Mouse (Mus musculus) hindbrain, embryonic 12.5 days (tissue): Measurements from ENCODE around the gene Zkscan16. TPM values are rescaled to one million over a fixed set of nuclear protein-coding genes. Genes with fewer than 3 reads are reported as not detected.
A peak's percentile ranks its signal among the peaks of the same experiment; 100 is the strongest.

Source experiments
- ATAC-seq: fragments of 200-750 bp; cut with Nextera tagmentation; 2 replicates; pipeline ENCODE4 v1.8.0; 2017; ENCODE audit warnings: moderate TSS enrichment; ENCODE audit not compliant: low FRiP score
- H3K27ac ChIP-seq: fragments of 300-500 bp; sonication (generic); 2 replicates; pipeline ENCODE4 v1.5.1; 2016; ENCODE audit warnings: mild to moderate bottlenecking
- H3K27me3 ChIP-seq: fragments of 300-500 bp; sonication (generic); 2 replicates; pipeline ENCODE4 v1.6.1; 2016; ENCODE audit warnings: mild to moderate bottlenecking
- H3K36me3 ChIP-seq: fragments of 300-500 bp; sonication (generic); 2 replicates; pipeline ENCODE4 v1.6.1; 2016; ENCODE audit warnings: mild to moderate bottlenecking
- H3K4me1 ChIP-seq: fragments of 300-500 bp; sonication (generic); 2 replicates; pipeline ENCODE4 v1.6.1; 2016
- H3K4me2 ChIP-seq: fragments of 300-500 bp; sonication (generic); replicated peaks from 2 replicates; pipeline ENCODE4 v1.6.1; 2016; ENCODE audit warnings: mild to moderate bottlenecking
- H3K4me3 ChIP-seq: fragments of 300-500 bp; sonication (generic); 2 replicates; pipeline ENCODE4 v1.5.1; 2016; ENCODE audit warnings: mild to moderate bottlenecking
- H3K9ac ChIP-seq: fragments of 300-500 bp; sonication (generic); 2 replicates; pipeline ENCODE4 v1.6.1; 2016; ENCODE audit warnings: mild to moderate bottlenecking, moderate library complexity
- H3K9me3 ChIP-seq: fragments of 300-500 bp; sonication (generic); replicated peaks from 2 replicates; pipeline ENCODE4 v1.6.1; 2016; ENCODE audit warnings: mild to moderate bottlenecking
- WGBS: fragments of 180-500 bp; shearing (Covaris S2); methylation state at CpG from one replicate; pipeline ENCODE4 v1.1.7; 2016; 5-methylcytosine and 5-hydroxymethylcytosine counted together
- polyA plus RNA-seq: library from polyadenylated mRNA; unstranded; fragments of >200 nt; fragmentation: Nextera tagmentation; extraction: Ambion mirVana; gene quantifications from 2 replicates; pipeline ENCODE4 v1.2.1, GENCODE M21; 2016

The Zkscan16 gene
- polyA plus RNA-seq, 1 experiment from 2014 or later = 1.1 TPM

GRCm38 (mm10) chr4:58944695-58945094 is 1.3 kb downstream of the Zkscan16 start:
- no peaks in the 10 kb centered on the region for H3K27me3 ChIP-seq
- H3K4me3 ChIP-seq = no peak overlapping the region
- 66% methylated on average over 5 of the region's 5 CpGs for WGBS
- ATAC-seq = no peak
- peaks cover 11% of the 10 kb centered on the region for H3K4me1 ChIP-seq
- H3K36me3 ChIP-seq = no peaks in the 10 kb centered on the region
- H3K4me2 ChIP-seq = peak overlapping the region; percentile 87; the same call in 1 of the 2 replicates
- no peaks in the 10 kb centered on the region for H3K9me3 ChIP-seq
- no peak overlapping the region for H3K9ac ChIP-seq
- H3K27ac ChIP-seq = no peak overlapping the region

DNA sequence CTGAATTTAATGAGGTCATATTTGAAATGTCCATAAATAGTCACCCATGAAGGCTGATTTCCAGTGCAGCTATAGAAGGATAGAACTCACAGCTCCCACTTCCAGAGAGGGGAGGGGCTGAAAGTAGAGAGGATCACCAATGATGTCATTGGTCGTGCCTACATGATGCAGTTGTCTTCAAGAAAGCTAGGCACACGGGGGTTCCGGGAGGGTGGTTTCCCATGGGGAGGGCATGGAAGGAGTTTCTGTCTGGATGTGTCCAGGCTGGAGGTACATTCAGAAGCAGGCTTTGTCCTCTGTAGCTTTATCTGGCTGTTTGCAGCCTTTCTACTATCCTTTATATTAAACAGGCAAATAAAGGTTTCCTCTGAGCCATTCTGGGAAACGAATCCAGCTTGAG is 5.0 kb downstream of the Zkscan16 start:
- Histone ChIP-seq H3K36me3 (no peaks in the 10 kb centered on the region), H3K4me3 (no peak overlapping the region), H3K9ac (no peak overlapping the region), H3K4me1 (peaks cover 6% of the 10 kb centered on the region; the same call in 1 of the 2 replicates), H3K27me3 (no peaks in the 10 kb centered on the region), H3K9me3 (no peaks in the 10 kb centered on the region), H3K27ac (no peak overlapping the region), H3K4me2 (no peak overlapping the region)
- ATAC-seq = no peak
- WGBS = 81% methylated on average over 4 of the region's 4 CpGs

DNA sequence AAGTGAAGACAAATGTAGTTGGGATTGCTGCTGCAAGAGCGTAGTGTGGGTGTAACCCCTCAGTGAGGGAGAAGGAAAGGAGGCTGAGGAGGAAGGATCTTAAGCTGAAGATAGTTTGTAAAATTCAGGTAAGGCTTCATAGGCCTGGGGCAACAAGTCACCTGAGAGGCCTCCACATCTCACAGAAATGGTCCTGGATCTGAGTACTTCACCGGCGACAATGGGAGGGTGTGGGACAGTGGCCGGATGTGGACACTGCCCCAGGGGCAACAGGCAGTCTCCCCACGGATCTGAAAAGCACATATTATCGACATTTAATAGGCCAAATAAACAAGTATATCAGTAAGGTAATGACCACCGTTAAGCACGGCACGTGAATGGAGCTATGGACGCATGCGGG is 9.2 kb downstream of the Zkscan16 start:
- no peak for ATAC-seq
- Histone ChIP-seq H3K4me3 (no peak overlapping the region), H3K9ac (no peak overlapping the region), H3K4me1 (no peaks in the 10 kb centered on the region), H3K4me2 (no peak overlapping the region), H3K36me3 (peaks cover 11% of the 10 kb centered on the region), H3K27me3 (no peaks in the 10 kb centered on the region), H3K9me3 (no peaks in the 10 kb centered on the region), H3K27ac (no peak overlapping the region)
- 92% methylated on average over 11 of the region's 11 CpGs for WGBS

DNA sequence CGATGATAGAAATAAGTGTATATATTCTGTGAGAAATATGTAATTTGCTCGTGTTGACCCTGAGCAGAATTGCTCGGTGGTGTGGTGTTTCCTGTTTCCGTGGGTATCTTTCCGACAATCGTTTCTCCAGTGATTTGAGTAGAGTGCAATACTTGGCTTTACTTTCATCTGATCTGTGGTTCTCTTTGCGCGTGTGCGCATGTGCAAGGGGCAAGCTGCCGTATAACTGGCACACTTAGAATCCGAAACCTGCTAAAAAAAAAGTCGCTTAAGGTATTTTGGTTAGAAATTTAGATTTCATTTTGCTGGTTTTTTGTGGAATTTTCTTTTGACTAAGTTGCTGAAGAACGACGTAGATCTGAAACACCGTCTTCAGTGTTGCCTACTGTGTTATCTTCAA is 18.3 kb downstream of the Zkscan16 start:
- Histone ChIP-seq H3K4me3 (no peak overlapping the region), H3K4me1 (no peaks in the 10 kb centered on the region), H3K4me2 (no peak overlapping the region), H3K9ac (no peak overlapping the region), H3K36me3 (peaks cover 7% of the 10 kb centered on the region), H3K27me3 (no peaks in the 10 kb centered on the region), H3K27ac (no peak overlapping the region), H3K9me3 (no peaks in the 10 kb centered on the region)
- 91% methylated on average over 15 of the region's 15 CpGs for WGBS
- no peak for ATAC-seq

- Histone ChIP-seq H3K4me2 (no peak overlapping the region), H3K4me3 (no peak overlapping the region), H3K9me3 (no peaks in the 10 kb centered on the region), H3K4me1 (no peaks in the 10 kb centered on the region), H3K9ac (no peak overlapping the region), H3K36me3 (no peaks in the 10 kb centered on the region), H3K27ac (no peak overlapping the region), H3K27me3 (no peaks in the 10 kb centered on the region)
- ATAC-seq = no peak
- 95% methylated on average over 4 of the region's 4 CpGs for WGBS
Measured at GRCm38 (mm10) chr4:58963271-58963670, 19.8 kb downstream of the Zkscan16 start.

GRCm38 (mm10) chr4:58965136-58965535 is 21.7 kb downstream of the Zkscan16 start:
- no peaks in the 10 kb centered on the region for H3K27me3 ChIP-seq
- no peak overlapping the region for H3K4me2 ChIP-seq
- no peaks in the 10 kb centered on the region for H3K4me1 ChIP-seq
- WGBS = 90% methylated on average over 1 of the region's 1 CpGs
- H3K4me3 ChIP-seq = no peak overlapping the region
- ATAC-seq = no peak
- H3K27ac ChIP-seq = no peak overlapping the region
- no peak overlapping the region for H3K9ac ChIP-seq
- no peaks in the 10 kb centered on the region for H3K36me3 ChIP-seq
- H3K9me3 ChIP-seq = no peaks in the 10 kb centered on the region

DNA sequence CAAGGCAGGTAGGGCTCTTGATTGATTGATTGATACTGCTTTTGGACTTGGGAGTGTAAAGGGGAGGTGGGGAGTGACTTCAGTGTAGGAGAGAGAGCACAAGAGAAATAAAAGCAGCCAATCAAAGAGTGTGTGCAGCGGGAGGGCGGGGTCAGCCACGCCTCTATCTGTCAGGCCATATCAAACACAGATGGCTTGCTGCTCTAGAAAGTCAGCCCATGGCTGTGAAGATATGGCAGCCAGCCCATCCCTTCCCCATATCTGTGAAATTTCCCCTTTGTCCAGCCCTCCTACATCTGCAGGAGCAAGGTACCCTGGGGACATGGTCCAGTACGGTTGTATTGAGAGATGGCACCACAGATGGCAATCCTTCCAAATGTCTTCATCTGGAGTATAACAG is 27.2 kb downstream of the Zkscan16 start:
- WGBS = 78% methylated on average over 4 of the region's 4 CpGs
- no peak overlapping the region for H3K4me3 ChIP-seq
- no peaks in the 10 kb centered on the region for H3K9me3 ChIP-seq
- H3K4me1 ChIP-seq = no peaks in the 10 kb centered on the region; the same call in 1 of the 2 replicates
- no peak overlapping the region for H3K9ac ChIP-seq
- H3K27me3 ChIP-seq = no peaks in the 10 kb centered on the region
- H3K36me3 ChIP-seq = no peaks in the 10 kb centered on the region
- 0 out of 2 replicates have a peak, but pooled peaks have one; percentile 22 for ATAC-seq
- no peak overlapping the region for H3K4me2 ChIP-seq
- no peak overlapping the region for H3K27ac ChIP-seq

DNA sequence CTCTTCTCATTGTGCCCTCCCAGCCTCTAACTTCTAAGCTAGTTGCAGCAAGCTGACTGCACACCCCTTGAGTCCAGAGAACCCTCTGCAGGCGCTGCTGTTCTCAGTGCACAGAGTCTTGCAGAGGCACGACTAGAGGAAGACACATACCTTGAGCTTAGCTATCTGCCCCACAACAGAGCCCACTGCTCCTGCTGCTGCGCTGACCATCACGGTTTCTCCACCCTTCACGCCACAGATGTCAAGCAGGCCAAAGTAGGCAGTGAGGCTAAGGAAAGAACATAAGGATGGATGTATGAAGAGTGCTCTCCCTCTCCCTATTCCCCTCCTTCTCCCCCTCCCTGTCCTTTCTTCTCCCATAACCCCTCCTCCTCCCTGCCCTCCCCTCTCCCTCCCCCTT is 32.3 kb downstream of the Zkscan16 start:
- Histone ChIP-seq H3K4me1 (no peaks in the 10 kb centered on the region; the same call in 1 of the 2 replicates), H3K4me2 (no peak overlapping the region), H3K4me3 (no peak overlapping the region), H3K27ac (no peak overlapping the region), H3K36me3 (no peaks in the 10 kb centered on the region), H3K27me3 (no peaks in the 10 kb centered on the region), H3K9me3 (no peaks in the 10 kb centered on the region), H3K9ac (no peak overlapping the region)
- 81% methylated on average over 5 of the region's 5 CpGs for WGBS
- ATAC-seq = no peak

DNA sequence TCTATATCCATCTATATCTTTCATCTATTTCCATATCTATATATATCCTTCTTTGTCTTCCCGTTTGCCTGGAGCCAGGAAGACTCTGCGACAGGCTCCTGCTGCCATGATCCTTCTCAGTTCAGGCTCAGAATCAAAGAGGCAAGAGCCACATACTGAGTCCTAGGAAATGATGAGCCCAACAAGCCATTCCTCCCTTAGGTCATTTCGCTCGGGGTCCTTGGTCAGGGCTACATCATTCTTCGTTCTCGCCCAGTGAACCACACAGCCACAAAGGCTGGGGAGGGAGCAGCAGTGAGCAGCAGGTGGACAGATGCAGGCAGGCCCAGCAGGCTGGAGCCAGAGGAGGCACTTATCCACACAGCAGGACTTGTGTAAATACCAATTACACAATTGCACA is 38.0 kb downstream of the Zkscan16 start:
- WGBS = 80% methylated on average over 6 of the region's 6 CpGs
- H3K27ac ChIP-seq = no peak overlapping the region
- no peaks in the 10 kb centered on the region for H3K27me3 ChIP-seq

DNA sequence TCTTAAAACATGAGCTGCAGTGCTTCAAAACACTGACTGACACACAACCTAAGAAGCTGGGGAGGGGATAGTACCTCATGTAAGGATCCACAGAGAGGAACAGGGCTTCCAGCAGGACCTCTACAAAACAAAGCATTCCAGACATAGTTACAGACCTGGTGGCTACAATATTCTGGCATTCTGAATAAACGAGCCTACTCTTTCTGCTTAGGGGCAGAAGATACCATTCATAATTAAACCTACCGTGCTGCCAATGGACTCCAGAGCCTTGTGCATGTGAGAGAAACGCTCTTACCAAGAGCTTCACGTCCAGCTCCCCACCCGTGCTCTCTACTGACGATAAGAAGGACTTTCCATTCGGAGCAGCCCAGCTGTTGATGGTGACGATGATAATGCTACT is 39.4 kb downstream of the Zkscan16 start:
- Histone ChIP-seq H3K27me3 (no peaks in the 10 kb centered on the region; the same call in 1 of the 2 replicates), H3K27ac (no peak overlapping the region), H3K4me1 (peaks cover 6% of the 10 kb centered on the region), H3K36me3 (no peaks in the 10 kb centered on the region), H3K9ac (no peak overlapping the region), H3K9me3 (no peaks in the 10 kb centered on the region), H3K4me2 (no peak overlapping the region), H3K4me3 (no peak overlapping the region)
- no peak for ATAC-seq
- 89% methylated on average over 8 of the region's 8 CpGs for WGBS

More for the DNA sequence above, 38.0 kb downstream of the Zkscan16 start:
- ATAC-seq = no peak
- Histone ChIP-seq H3K9ac (no peak overlapping the region), H3K4me1 (peaks cover 2% of the 10 kb centered on the region; the same call in 1 of the 2 replicates), H3K4me3 (no peak overlapping the region), H3K36me3 (no peaks in the 10 kb centered on the region), H3K4me2 (no peak overlapping the region), H3K9me3 (no peaks in the 10 kb centered on the region)

DNA sequence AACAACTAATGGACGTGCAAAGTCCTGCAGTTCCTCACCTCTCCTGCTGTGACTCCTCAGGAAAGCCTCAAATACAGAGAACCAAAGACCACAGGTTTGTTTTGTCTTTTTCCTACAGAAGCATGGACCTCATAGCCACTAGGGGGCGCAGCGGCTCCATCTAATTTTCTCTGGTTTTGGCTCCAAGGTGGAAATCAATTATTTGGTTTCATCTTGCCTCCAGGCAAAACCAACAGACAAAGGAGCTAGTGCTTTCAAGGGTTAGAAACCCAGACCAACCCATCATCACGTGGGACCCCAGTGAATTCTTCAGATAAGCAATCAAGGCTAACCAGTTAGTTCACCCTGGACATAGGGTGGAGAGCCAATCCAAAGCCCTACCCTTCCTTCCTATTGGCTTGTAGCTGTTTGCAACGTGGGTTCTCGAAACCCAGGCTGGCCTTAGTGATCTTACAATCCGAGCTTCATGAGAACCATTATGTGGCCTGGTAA is 41.8 kb downstream of the Zkscan16 start:
- H3K4me3 ChIP-seq = no peak overlapping the region
- WGBS = 25% methylated on average over 7 of the region's 7 CpGs
- H3K4me2 ChIP-seq = no peak overlapping the region
- peaks cover 6% of the 10 kb centered on the region for H3K4me1 ChIP-seq
- no peaks in the 10 kb centered on the region for H3K9me3 ChIP-seq
- no peak overlapping the region for H3K27ac ChIP-seq
- no peak for ATAC-seq
- H3K9ac ChIP-seq = no peak overlapping the region
- no peaks in the 10 kb centered on the region for H3K36me3 ChIP-seq
- no peaks in the 10 kb centered on the region; the same call in 1 of the 2 replicates for H3K27me3 ChIP-seq

GRCm38 (mm10) chr4:58986540-58987190 is 43.2 kb downstream of the Zkscan16 start, which contains the start of gene Ptgr1:
TSS of gene Ptgr1 (minus strand) at chr4:58987119.
- no peak within 1 kb of the TSS for H3K27ac ChIP-seq
- peak within 1 kb of the TSS; percentile 54 for H3K4me3 ChIP-seq
- under 1% methylated on average over 28 of the region's 28 CpGs for WGBS
- peak within 1 kb of the TSS; percentile 86 for H3K4me2 ChIP-seq
- ATAC-seq = peak; percentile 71
- H3K9me3 ChIP-seq = no peaks in the 10 kb centered on the region
- no peaks in the 10 kb centered on the region for H3K36me3 ChIP-seq
- no peaks in the 10 kb centered on the region; the same call in 1 of the 2 replicates for H3K27me3 ChIP-seq
- H3K9ac ChIP-seq = peak within 1 kb of the TSS; percentile 60
- H3K4me1 ChIP-seq = peaks cover 6% of the 10 kb centered on the region
